26 mouse cellular contexts compared by ENCODE assay signal in genomic region chr13:20796651-20797050, GRCm38 (mm10). TPM values are rescaled to one million over a fixed set of nuclear protein-coding genes. Genes with fewer than 3 reads are reported as not detected.
A peak's percentile ranks its signal among the peaks of the same experiment; 100 is the strongest.
DNase-seq lines count a peak whose midpoint lies in the region; ATAC-seq and TF ChIP-seq lines count a peak whose summit lies in the region.
"Had no signal": no experiment of that assay in that cellular context is flagged by ENCODE, and none has a peak within 500 bp of the region (broad histone marks: within the 10 kb centered on the region; RNA-seq: fewer than 3 reads in every experiment).

No protein-coding gene starts in this region.

- TF ChIP-seq CTCF in kidney, adult 2 months (conservative IDR thresholded peaks at IDR 0.05; ENCODE audit: insufficient read depth, insufficient read length, low read depth, low read length): no peak

- H3K4me2 ChIP-seq in limb, embryonic 11.5 days (ENCODE audit: low read depth, severe bottlenecking): no peak overlapping the region
- H3K4me2 ChIP-seq in forebrain, embryonic 13.5 days: no peak overlapping the region
- H3K4me2 ChIP-seq: embryonic facial prominence, embryonic 12.5 days; embryonic facial prominence, embryonic 15.5 days; forebrain, embryonic 15.5 days; heart, embryonic 13.5 days; hindbrain, embryonic 14.5 days had no signal

- no peak for TF ChIP-seq POLR2A in kidney, adult 2 months (IDR thresholded peaks at IDR 0.05; ENCODE audit: low read depth, low read length)

- ATAC-seq in limb, embryonic 11.5 days (ENCODE audit: insufficient number of reproducible peaks, low FRiP score, low TSS enrichment, low read depth): no peak
- no peak for ATAC-seq in forebrain, embryonic 13.5 days
- ATAC-seq in CD4-positive, CD25-positive, alpha-beta regulatory T cell, adult 4 months: no peak
- ATAC-seq: activated CD4-positive, CD25-positive, alpha-beta regulatory T cell, adult 4 months; forebrain, embryonic 15.5 days had no signal

- H3K27me3 ChIP-seq in kidney, adult 2 months (replicated peaks; ENCODE audit: control insufficient read depth, insufficient read depth, low read length): no peaks in the 10 kb centered on the region
- H3K27me3 ChIP-seq in limb, embryonic 11.5 days (ENCODE audit: control insufficient read depth, insufficient read depth, low read length): no peaks in the 10 kb centered on the region
- H3K27me3 ChIP-seq in limb, embryonic 10.5 days (ENCODE audit: low read depth, poor library complexity, severe bottlenecking): no peaks in the 10 kb centered on the region
- no peaks in the 10 kb centered on the region for H3K27me3 ChIP-seq in forebrain, embryonic 13.5 days
- H3K27me3 ChIP-seq: embryonic facial prominence, embryonic 12.5 days; embryonic facial prominence, embryonic 15.5 days; forebrain, embryonic 15.5 days; heart, embryonic 13.5 days had no signal

- peak; percentile 83 for DNase-seq in kidney, adult 2 months
- DNase-seq in kidney, postnatal 4 days: no peak
- DNase-seq in limb, embryonic 11.5 days (ENCODE audit: low spot score): peak; percentile 1
- no peak for DNase-seq in limb, embryonic 10.5 days (ENCODE audit: low spot score)
- peak; percentile 44 for DNase-seq in kidney, postnatal 14 days
- DNase-seq in kidney, postnatal 36 days: peak; percentile 58 to 65
- DNase-seq: adrenal gland, postnatal 10 days; adrenal gland, postnatal 36 days; cerebellum, adult 11 months; cerebellum, adult 2 months; cerebellum, adult 9-11 months; cerebellum, postnatal 25 days; gastrocnemius, postnatal 25 days; heart, adult 2 months; heart, postnatal 14 days; heart, postnatal 4 days had no signal

- no peaks in the 10 kb centered on the region for H3K36me3 ChIP-seq in kidney, adult 2 months (ENCODE audit: control insufficient read depth, insufficient read depth, low read length)
- H3K36me3 ChIP-seq in limb, embryonic 11.5 days (ENCODE audit: control insufficient read depth, insufficient read depth, low read length): no peaks in the 10 kb centered on the region
- H3K36me3 ChIP-seq in limb, embryonic 10.5 days: no peaks in the 10 kb centered on the region
- H3K36me3 ChIP-seq in forebrain, embryonic 13.5 days (ENCODE audit: poor library complexity, severe bottlenecking): no peaks in the 10 kb centered on the region
- H3K36me3 ChIP-seq: embryonic facial prominence, embryonic 12.5 days; embryonic facial prominence, embryonic 15.5 days; forebrain, embryonic 15.5 days; heart, embryonic 10.5 days; heart, embryonic 13.5 days had no signal

- no peak overlapping the region for H3K4me3 ChIP-seq in kidney, adult 2 months (ENCODE audit: insufficient read depth, low read depth, low read length)
- no peak overlapping the region for H3K4me3 ChIP-seq in limb, embryonic 11.5 days (ENCODE audit: low read depth, low read length)
- H3K4me3 ChIP-seq in limb, embryonic 10.5 days: no peak overlapping the region
- no peak overlapping the region for H3K4me3 ChIP-seq in forebrain, embryonic 13.5 days
- H3K4me3 ChIP-seq: embryonic facial prominence, embryonic 12.5 days; embryonic facial prominence, embryonic 15.5 days; forebrain, embryonic 15.5 days; heart, adult 2 months; heart, embryonic 10.5 days; heart, embryonic 13.5 days had no signal

- peak overlapping the region; percentile 87 for H3K27ac ChIP-seq in kidney, adult 2 months (ENCODE audit: insufficient read depth, low read depth, low read length)
- no peak overlapping the region for H3K27ac ChIP-seq in limb, embryonic 11.5 days (replicated peaks; ENCODE audit: low read depth, low read length)
- H3K27ac ChIP-seq in limb, embryonic 10.5 days: no peak overlapping the region
- no peak overlapping the region for H3K27ac ChIP-seq in forebrain, embryonic 13.5 days
- H3K27ac ChIP-seq: embryonic facial prominence, embryonic 12.5 days; embryonic facial prominence, embryonic 15.5 days; forebrain, embryonic 15.5 days; heart, adult 2 months; heart, embryonic 10.5 days; heart, embryonic 13.5 days; hindbrain, embryonic 14.5 days had no signal

- H3K9ac ChIP-seq in limb, embryonic 11.5 days (ENCODE audit: low read length): no peak overlapping the region
- H3K9ac ChIP-seq in forebrain, embryonic 13.5 days: no peak overlapping the region
- H3K9ac ChIP-seq: embryonic facial prominence, embryonic 12.5 days; embryonic facial prominence, embryonic 15.5 days; forebrain, embryonic 15.5 days; heart, embryonic 13.5 days; hindbrain, embryonic 14.5 days had no signal

- WGBS in kidney, adult 2 months: 63% methylated on average over 3 of the region's 3 CpGs
- 84% methylated on average over 3 of the region's 3 CpGs for WGBS in limb, embryonic 11.5 days
- 83% methylated on average over 3 of the region's 3 CpGs for WGBS in limb, embryonic 10.5 days
- WGBS in forebrain, embryonic 13.5 days: 89% methylated on average over 3 of the region's 3 CpGs

- H3K9me3 ChIP-seq in limb, embryonic 11.5 days (ENCODE audit: control insufficient read depth, low read length): no peaks in the 10 kb centered on the region
- no peaks in the 10 kb centered on the region for H3K9me3 ChIP-seq in limb, embryonic 10.5 days (replicated peaks)
- no peaks in the 10 kb centered on the region for H3K9me3 ChIP-seq in forebrain, embryonic 13.5 days (replicated peaks)
- H3K9me3 ChIP-seq: embryonic facial prominence, embryonic 12.5 days; embryonic facial prominence, embryonic 15.5 days; forebrain, embryonic 15.5 days; heart, embryonic 10.5 days; heart, embryonic 13.5 days had no signal

- H3K4me1 ChIP-seq in kidney, adult 2 months (ENCODE audit: control insufficient read depth, insufficient read depth, low read length): peaks cover 25% of the 10 kb centered on the region; the same call in 1 of the 2 replicates
- H3K4me1 ChIP-seq in limb, embryonic 11.5 days (ENCODE audit: control insufficient read depth, insufficient read depth, low read length): no peaks in the 10 kb centered on the region
- peaks cover 6% of the 10 kb centered on the region; the same call in 1 of the 2 replicates for H3K4me1 ChIP-seq in limb, embryonic 10.5 days
- no peaks in the 10 kb centered on the region for H3K4me1 ChIP-seq in forebrain, embryonic 13.5 days
- H3K4me1 ChIP-seq: embryonic facial prominence, embryonic 12.5 days; embryonic facial prominence, embryonic 15.5 days; forebrain, embryonic 15.5 days; heart, embryonic 10.5 days; heart, embryonic 13.5 days had no signal

RNA-seq across cellular contexts. Expression of gene Aoah, which starts 2.7 kb away (rescaled TPM):
- polyA plus RNA-seq in kidney, adult 2 months (2012; rRNA removed): 32.0 and 40.5 TPM in 2 replicates
- 0.28 and 0.45 TPM in 2 replicates for polyA plus RNA-seq in limb, embryonic 11.5 days (2014; fragmentation: Nextera tagmentation; extraction: Ambion mirVana)
- polyA plus RNA-seq in limb, embryonic 10.5 days (2016; fragmentation: Nextera tagmentation; extraction: Ambion mirVana): 0.25 and 0.51 TPM in 2 replicates
- 0.26 and 0.37 TPM in 2 replicates for polyA plus RNA-seq in forebrain, embryonic 13.5 days (2015; fragmentation: Nextera tagmentation; extraction: Ambion mirVana)
- under 1 TPM in 1 of 2 experiments, not detected in 1; 0.20 TPM for polyA plus RNA-seq in CD4-positive, CD25-positive, alpha-beta regulatory T cell, adult 4 months (2017; shearing (Covaris generic))
- polyA plus RNA-seq: activated CD4-positive, CD25-positive, alpha-beta regulatory T cell, adult 4 months; C2C12 had no signal

Comparison
In these comparisons a context has a peak if more than half of its experiments do, and no peak if none do; other contexts are left out.
1. DNase-seq: peak in kidney, adult 2 months (single experiment), limb, embryonic 11.5 days (single experiment), kidney, postnatal 14 days (single experiment) and kidney, postnatal 36 days (2 of 2); none in kidney, postnatal 4 days (0 of 2) and limb, embryonic 10.5 days (single experiment).
2. RNA of gene Aoah, which starts 2.7 kb away (polyA plus RNA-seq): 32.0 to 40.5 TPM in kidney, adult 2 months; 0.25 to 0.51 TPM in limb, embryonic 10.5 days, 0.26 to 0.37 TPM in forebrain, embryonic 13.5 days, 0.28 to 0.45 TPM in limb, embryonic 11.5 days and 0.20 TPM in CD4-positive, CD25-positive, alpha-beta regulatory T cell, adult 4 months; every median in the first group is over 10 times any median in the second.